Mouse (Mus musculus) embryonic fibroblast, embryonic 13.5 days (primary cell): ENCODE data around the gene Slc9a3. TPM values are rescaled to one million over a fixed set of nuclear protein-coding genes. Genes with fewer than 3 reads are reported as not detected.
A peak's percentile ranks its signal among the peaks of the same experiment; 100 is the strongest.

Experiments
- H3K27ac ChIP-seq: 2 replicates; pipeline ENCODE4 v1.5.1; 2012; ENCODE audit warnings: low read length, control low read depth, inconsistent platforms; ENCODE audit not compliant: insufficient read depth
- H3K4me1 ChIP-seq: 2 replicates; pipeline ENCODE4 v1.6.1; 2011; ENCODE audit warnings: low read length; ENCODE audit not compliant: control insufficient read depth, insufficient read depth
- H3K4me3 ChIP-seq: 2 replicates; pipeline ENCODE4 v1.5.1; 2011; ENCODE audit warnings: mild to moderate bottlenecking, control low read depth, low read length; ENCODE audit not compliant: insufficient read depth
- CTCF ChIP-seq: IDR thresholded peaks from 2 replicates; pipeline ENCODE4 v1.5.1; 2011; ENCODE audit warnings: mild to moderate bottlenecking, control low read depth, low read length, moderate library complexity, borderline replicate concordance; ENCODE audit not compliant: insufficient read depth
- POLR2A ChIP-seq: IDR thresholded peaks from 2 replicates; pipeline ENCODE4 v1.6.1; 2011; ENCODE audit warnings: low read depth, mild to moderate bottlenecking, control low read depth, low read length, moderate library complexity
- polyA plus RNA-seq: library from polyadenylated mRNA; stranded (reverse); fragments of >200 nt; gene quantifications from 2 replicates; pipeline ENCODE4 v1.2.4, GENCODE M21; 2011; ENCODE audit warnings: low read depth; ENCODE audit not compliant: missing spikeins, insufficient read length

Slc9a3 gene
- polyA plus RNA-seq, 1 experiment = not detected

- Histone ChIP-seq H3K4me3 (no peak overlapping the region), H3K4me1 (no peaks in the 10 kb centered on the region), H3K27ac (no peak overlapping the region)
- TF ChIP-seq CTCF (no peak), POLR2A (no peak)
Measured at GRCm38 (mm10) chr13:74183011-74183695, 61.9 kb downstream of the Slc9a3 start.

- H3K4me3 ChIP-seq = no peak overlapping the region
- TF ChIP-seq CTCF = 0 out of 2 replicates have a peak, but pooled peaks have one; percentile 17
- no peak for TF ChIP-seq POLR2A
Measured at GRCm38 (mm10) chr13:74192613-74193012, 71.4 kb downstream of the Slc9a3 start.

GRCm38 (mm10) chr13:74196451-74196850 is 75.2 kb downstream of the Slc9a3 start:
- TF ChIP-seq CTCF = no peak
- TF ChIP-seq POLR2A = no peak
- H3K4me3 ChIP-seq = no peak overlapping the region
- no peaks in the 10 kb centered on the region for H3K4me1 ChIP-seq
- H3K27ac ChIP-seq = no peak overlapping the region

More at GRCm38 (mm10) chr13:74192613-74193012, 71.4 kb downstream of the Slc9a3 start:
- no peak overlapping the region for H3K27ac ChIP-seq
- no peaks in the 10 kb centered on the region for H3K4me1 ChIP-seq

- H3K4me3 ChIP-seq = peak within 1 kb of the TSS; percentile 68
- peak within 1 kb of the TSS; percentile 80 for H3K27ac ChIP-seq
- TF ChIP-seq POLR2A (peak; percentile 90), CTCF (no peak)
- peaks cover 3% of the 10 kb centered on the region; the same call in 1 of the 2 replicates for H3K4me1 ChIP-seq
Measured at GRCm38 (mm10) chr13:74208317-74208985, 87.2 kb downstream of the Slc9a3 start, which contains the start of gene Exoc3. Exoc3 (minus strand) TSS chr13:74208732.

GRCm38 (mm10) chr13:74208986-74209345 is 87.7 kb downstream of the Slc9a3 start:
- Histone ChIP-seq H3K4me3 (peak overlapping the region; percentile 68), H3K4me1 (peaks cover 3% of the 10 kb centered on the region; the same call in 1 of the 2 replicates), H3K27ac (peak overlapping the region; percentile 80)
- no peak for TF ChIP-seq CTCF

- no peak overlapping the region for H3K4me3 ChIP-seq
- no peak for TF ChIP-seq POLR2A
- no peak for TF ChIP-seq CTCF
- no peak overlapping the region for H3K27ac ChIP-seq
- H3K4me1 ChIP-seq = no peaks in the 10 kb centered on the region
Measured at GRCm38 (mm10) chr13:74218441-74218840, 97.2 kb downstream of the Slc9a3 start.

Other genes with a start within 250 kb of the Slc9a3 start
- 24.0 and 32.6 TPM in 2 replicates for gene Trip13, start 183.7 kb upstream of the Slc9a3 start, polyA plus RNA-seq
- 33.1 and 35.1 TPM in 2 replicates for gene Brd9, start 183.6 kb upstream of the Slc9a3 start, polyA plus RNA-seq
- gene Zdhhc11, start 157.6 kb upstream of the Slc9a3 start, polyA plus RNA-seq = not detected in 2 replicates
- 0.13 TPM in 1 of 2 replicates, not detected in the other for gene Tppp, start 112.0 kb upstream of the Slc9a3 start, polyA plus RNA-seq
- gene Cep72, start 59.2 kb upstream of the Slc9a3 start, polyA plus RNA-seq = 5.8 and 8.1 TPM in 2 replicates
- 53.4 and 58.5 TPM in 2 replicates for gene Exoc3, start 87.3 kb downstream of the Slc9a3 start, polyA plus RNA-seq
- gene Ahrr, start 170.9 kb downstream of the Slc9a3 start, polyA plus RNA-seq = 15.7 and 18.5 TPM in 2 replicates
- gene Pdcd6, start 196.1 kb downstream of the Slc9a3 start, polyA plus RNA-seq = 121 and 123 TPM in 2 replicates
- gene Sdha, start 228.8 kb downstream of the Slc9a3 start, polyA plus RNA-seq = 224 and 225 TPM in 2 replicates
- 62.2 and 70.0 TPM in 2 replicates for gene Ccdc127, start 228.9 kb downstream of the Slc9a3 start, polyA plus RNA-seq
- gene Lrrc14b, start 242.5 kb downstream of the Slc9a3 start, polyA plus RNA-seq = not detected in 2 replicates